Mouse (Mus musculus): Measurements from ENCODE around the gene Vmn2r39. TPM values are rescaled to one million over a fixed set of nuclear protein-coding genes. Genes with fewer than 3 reads are reported as not detected.
"Not testable (repeated sequence)": the region's sequence is repeated elsewhere in the genome, so short reads cannot be mapped to it uniquely, and the experiment has no call there.

Vmn2r39 gene
- polyA plus RNA-seq (2015; fragmentation: Nextera tagmentation; extraction: Ambion mirVana), result not detected in 2 replicates

DNA sequence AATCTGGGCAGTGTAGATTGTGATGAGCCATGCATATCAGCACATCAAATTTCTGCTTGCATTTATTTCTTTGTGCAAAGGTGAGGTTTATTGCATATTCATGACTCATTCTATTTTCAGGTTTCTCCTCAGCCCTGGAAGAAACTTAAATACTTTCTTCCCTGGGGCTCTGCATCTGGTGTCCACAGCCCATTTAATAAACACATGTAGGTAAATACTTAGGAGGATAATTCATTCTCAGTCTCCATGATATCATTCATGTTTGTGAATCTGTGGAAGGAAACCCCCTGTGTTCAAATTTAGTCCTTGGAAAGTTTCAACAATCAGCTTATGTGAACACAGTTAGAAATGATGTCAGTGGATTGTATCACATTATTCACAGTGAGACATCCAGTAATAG, at the start of gene Vmn2r39:
Vmn2r39 (minus strand) TSS at position 101 of the 400 bp plus-strand sequence.
- not testable (repeated sequence) for H3K9ac ChIP-seq (ENCODE audit: low read length); H3K36me3 ChIP-seq (ENCODE audit: control insufficient read depth, insufficient read depth, low read length); H3K4me1 ChIP-seq (ENCODE audit: control insufficient read depth, insufficient read depth, low read length); H3K27ac ChIP-seq (ENCODE audit: low read length); H3K4me2 ChIP-seq (ENCODE audit: low read depth, low read length); H3K4me3 ChIP-seq (replicated peaks; ENCODE audit: low read length); H3K27me3 ChIP-seq (ENCODE audit: control insufficient read depth, insufficient read depth, low read length); H3K9me3 ChIP-seq (replicated peaks; ENCODE audit: control insufficient read depth, low read length); ATAC-seq (ENCODE audit: insufficient read depth, low FRiP score)

DNA sequence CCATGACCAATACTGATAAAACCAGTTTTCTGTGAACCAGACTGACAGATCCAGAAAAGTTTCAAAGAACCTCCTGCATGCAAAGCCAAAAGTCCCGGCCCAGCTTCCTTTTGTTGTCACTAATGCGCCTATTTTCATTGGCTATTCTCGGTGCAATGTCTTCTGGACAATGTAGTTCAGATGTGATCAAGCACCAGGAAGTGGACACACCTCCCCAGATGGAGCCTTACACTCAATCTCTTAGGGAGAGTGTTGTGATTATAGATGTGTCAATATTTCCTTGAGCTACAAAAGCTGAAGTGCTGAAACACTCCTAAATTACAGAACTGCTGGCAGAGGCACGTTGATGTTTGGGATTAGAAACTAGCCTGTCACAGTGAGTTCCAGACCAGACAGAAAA, 34.8 kb upstream of the Vmn2r39 start:
- WGBS, result 79% methylated on average over 4 of the region's 4 CpGs
- not testable (repeated sequence) for H3K36me3 ChIP-seq (ENCODE audit: control insufficient read depth, insufficient read depth, low read length); H3K27ac ChIP-seq (ENCODE audit: low read length); H3K4me3 ChIP-seq (replicated peaks; ENCODE audit: low read length); H3K4me2 ChIP-seq (ENCODE audit: low read depth, low read length); H3K4me1 ChIP-seq (ENCODE audit: control insufficient read depth, insufficient read depth, low read length); H3K9ac ChIP-seq (ENCODE audit: low read length); H3K9me3 ChIP-seq (replicated peaks; ENCODE audit: control insufficient read depth, low read length); H3K27me3 ChIP-seq (ENCODE audit: control insufficient read depth, insufficient read depth, low read length); ATAC-seq (ENCODE audit: insufficient read depth, low FRiP score)

Other genes with a start within 250 kb of the Vmn2r39 start
- gene Vmn2r40, start 99.4 kb downstream of the Vmn2r39 start, polyA plus RNA-seq (2015; fragmentation: Nextera tagmentation; extraction: Ambion mirVana), result not detected in 2 replicates
- gene Vmn2r38, start 67.1 kb upstream of the Vmn2r39 start, polyA plus RNA-seq (2015; fragmentation: Nextera tagmentation; extraction: Ambion mirVana), result not detected in 2 replicates
- not detected in 2 replicates for gene Vmn2r37, start 192.9 kb upstream of the Vmn2r39 start, polyA plus RNA-seq (2015; fragmentation: Nextera tagmentation; extraction: Ambion mirVana)

Data from stomach, embryonic 16.5 days (tissue).